Mouse (Mus musculus): Measurements from ENCODE around the gene Letm1. TPM values are rescaled to one million over a fixed set of nuclear protein-coding genes. Genes with fewer than 3 reads are reported as not detected.

Letm1 gene
- polyA plus RNA-seq, 1 experiment from 2014 or later: 45.8 TPM

DNA sequence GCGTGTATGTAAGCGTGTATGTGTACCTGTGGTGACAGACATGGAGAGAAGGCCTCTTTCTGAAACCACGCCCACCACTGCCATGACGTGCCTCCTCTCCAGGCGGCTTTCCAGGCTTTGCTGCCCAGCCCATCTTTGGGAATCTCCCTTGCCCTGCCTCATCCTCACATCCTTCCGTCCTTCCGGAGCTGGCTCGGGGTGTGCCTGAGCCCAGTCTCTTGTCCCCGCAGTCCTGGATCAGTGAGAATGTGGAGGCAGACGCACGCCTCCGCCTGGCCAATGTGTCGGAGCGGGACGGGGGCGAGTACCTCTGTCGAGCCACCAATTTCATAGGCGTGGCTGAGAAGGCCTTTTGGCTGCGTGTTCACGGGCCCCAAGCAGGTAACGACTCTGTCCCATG lies 51.6 kb downstream of the Letm1 start:
- H3K4me1 ChIP-seq (ENCODE audit: control insufficient read depth, insufficient read depth, low read length): no peaks in the 10 kb centered on the region
- H3K4me2 ChIP-seq (ENCODE audit: low read depth, low read length): no peak overlapping the region
- 74% methylated on average over 21 of the region's 21 CpGs for WGBS
- no peak for ATAC-seq (replicated peaks; ENCODE audit: extremely low read depth, insufficient read depth, low FRiP score)
- no peaks in the 10 kb centered on the region for H3K27me3 ChIP-seq (ENCODE audit: control insufficient read depth, insufficient read depth, low read length)
- H3K27ac ChIP-seq (ENCODE audit: low read length): no peak overlapping the region
- no peak overlapping the region for H3K9ac ChIP-seq (ENCODE audit: low read length)
- no peaks in the 10 kb centered on the region for H3K36me3 ChIP-seq (ENCODE audit: control insufficient read depth, insufficient read depth)
- no peaks in the 10 kb centered on the region for H3K9me3 ChIP-seq (replicated peaks; ENCODE audit: control insufficient read depth, low read length)
- no peak overlapping the region for H3K4me3 ChIP-seq (ENCODE audit: low read length)

DNA sequence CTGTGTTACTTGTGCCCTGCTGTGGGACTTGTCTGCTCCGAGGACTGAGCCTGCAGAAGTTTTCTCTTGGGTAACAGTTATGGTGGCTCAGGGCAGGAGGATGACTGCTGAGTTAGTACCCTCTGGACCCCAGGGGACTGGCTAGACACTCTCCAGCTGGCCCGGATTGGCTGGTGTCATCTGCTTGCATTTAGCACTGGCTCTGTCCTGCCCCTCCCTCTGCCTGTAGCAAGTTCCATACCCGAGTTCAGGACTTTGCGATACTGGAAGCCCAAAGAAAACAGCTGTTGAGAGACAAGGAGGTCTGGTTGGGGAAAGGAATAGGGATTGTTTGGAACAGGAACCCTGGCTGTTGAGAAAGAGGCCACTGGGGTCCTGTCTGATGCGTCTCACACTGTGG lies 52.1 kb downstream of the Letm1 start:
- no peak overlapping the region for H3K4me2 ChIP-seq (ENCODE audit: low read depth, low read length)
- no peaks in the 10 kb centered on the region for H3K4me1 ChIP-seq (ENCODE audit: control insufficient read depth, insufficient read depth, low read length)
- H3K27ac ChIP-seq (ENCODE audit: low read length): no peak overlapping the region
- no peaks in the 10 kb centered on the region for H3K36me3 ChIP-seq (ENCODE audit: control insufficient read depth, insufficient read depth)
- WGBS: 56% methylated on average over 5 of the region's 5 CpGs
- H3K9me3 ChIP-seq (replicated peaks; ENCODE audit: control insufficient read depth, low read length): no peaks in the 10 kb centered on the region
- ATAC-seq (replicated peaks; ENCODE audit: extremely low read depth, insufficient read depth, low FRiP score): no peak
- H3K27me3 ChIP-seq (ENCODE audit: control insufficient read depth, insufficient read depth, low read length): no peaks in the 10 kb centered on the region
- no peak overlapping the region for H3K9ac ChIP-seq (ENCODE audit: low read length)
- no peak overlapping the region for H3K4me3 ChIP-seq (ENCODE audit: low read length)

DNA sequence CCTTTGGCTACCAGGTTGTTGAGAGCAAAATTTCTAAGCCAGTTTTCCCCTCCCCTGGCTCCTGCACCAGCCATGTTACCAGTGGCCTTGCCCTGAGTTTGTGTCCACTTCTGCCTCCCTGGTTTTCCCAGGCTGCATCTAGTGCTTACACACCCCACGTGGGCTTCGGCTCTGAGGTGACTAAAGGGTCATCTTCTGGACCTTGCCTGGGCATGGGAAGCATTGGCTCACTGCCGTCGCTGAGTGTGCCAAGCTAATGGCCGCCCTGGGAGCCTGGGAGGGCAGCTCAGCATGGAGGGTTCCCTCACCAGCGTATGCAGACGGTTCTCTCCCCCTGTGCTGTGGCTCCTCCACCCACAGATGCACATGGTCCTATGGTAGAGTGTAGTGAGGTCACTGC lies 53.8 kb downstream of the Letm1 start:
- Histone ChIP-seq H3K4me3 (ENCODE audit: low read length) (no peak overlapping the region), H3K36me3 (ENCODE audit: control insufficient read depth, insufficient read depth) (no peaks in the 10 kb centered on the region), H3K27ac (ENCODE audit: low read length) (no peak overlapping the region), H3K27me3 (ENCODE audit: control insufficient read depth, insufficient read depth, low read length) (peaks cover 12% of the 10 kb centered on the region), H3K4me1 (ENCODE audit: control insufficient read depth, insufficient read depth, low read length) (no peaks in the 10 kb centered on the region), H3K9me3 (replicated peaks; ENCODE audit: control insufficient read depth, low read length) (no peaks in the 10 kb centered on the region), H3K9ac (ENCODE audit: low read length) (no peak overlapping the region), H3K4me2 (ENCODE audit: low read depth, low read length) (no peak overlapping the region)
- ATAC-seq (replicated peaks; ENCODE audit: extremely low read depth, insufficient read depth, low FRiP score): no peak
- 79% methylated on average over 7 of the region's 7 CpGs for WGBS

DNA sequence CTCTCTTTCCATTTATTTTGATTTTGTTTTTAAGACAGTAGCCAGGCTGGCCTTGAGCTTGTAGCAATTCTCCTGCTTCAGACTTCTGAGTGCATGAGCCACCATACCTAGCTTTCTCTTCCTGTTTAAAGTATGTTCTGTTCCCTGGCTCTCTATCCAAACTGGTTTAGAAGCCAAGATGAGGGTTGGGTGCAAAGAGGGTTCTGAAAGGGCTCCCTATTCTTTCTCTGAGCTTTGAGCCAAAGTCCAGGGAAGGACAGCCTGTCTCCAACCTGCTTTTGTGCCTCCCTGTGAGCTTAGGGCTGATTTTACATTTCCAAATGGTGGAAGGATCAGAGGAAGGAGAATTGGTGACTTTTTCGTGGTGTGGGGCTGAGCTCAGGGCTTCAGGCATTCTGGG lies 55.7 kb downstream of the Letm1 start:
- 76% methylated on average over 1 of the region's 1 CpGs for WGBS
- Histone ChIP-seq H3K36me3 (ENCODE audit: control insufficient read depth, insufficient read depth) (no peaks in the 10 kb centered on the region), H3K27me3 (ENCODE audit: control insufficient read depth, insufficient read depth, low read length) (peaks cover 22% of the 10 kb centered on the region), H3K4me2 (ENCODE audit: low read depth, low read length) (no peak overlapping the region), H3K27ac (ENCODE audit: low read length) (no peak overlapping the region), H3K4me3 (ENCODE audit: low read length) (no peak overlapping the region), H3K4me1 (ENCODE audit: control insufficient read depth, insufficient read depth, low read length) (peaks cover 8% of the 10 kb centered on the region), H3K9ac (ENCODE audit: low read length) (no peak overlapping the region), H3K9me3 (replicated peaks; ENCODE audit: control insufficient read depth, low read length) (no peaks in the 10 kb centered on the region)
- ATAC-seq (replicated peaks; ENCODE audit: extremely low read depth, insufficient read depth, low FRiP score): no peak

DNA sequence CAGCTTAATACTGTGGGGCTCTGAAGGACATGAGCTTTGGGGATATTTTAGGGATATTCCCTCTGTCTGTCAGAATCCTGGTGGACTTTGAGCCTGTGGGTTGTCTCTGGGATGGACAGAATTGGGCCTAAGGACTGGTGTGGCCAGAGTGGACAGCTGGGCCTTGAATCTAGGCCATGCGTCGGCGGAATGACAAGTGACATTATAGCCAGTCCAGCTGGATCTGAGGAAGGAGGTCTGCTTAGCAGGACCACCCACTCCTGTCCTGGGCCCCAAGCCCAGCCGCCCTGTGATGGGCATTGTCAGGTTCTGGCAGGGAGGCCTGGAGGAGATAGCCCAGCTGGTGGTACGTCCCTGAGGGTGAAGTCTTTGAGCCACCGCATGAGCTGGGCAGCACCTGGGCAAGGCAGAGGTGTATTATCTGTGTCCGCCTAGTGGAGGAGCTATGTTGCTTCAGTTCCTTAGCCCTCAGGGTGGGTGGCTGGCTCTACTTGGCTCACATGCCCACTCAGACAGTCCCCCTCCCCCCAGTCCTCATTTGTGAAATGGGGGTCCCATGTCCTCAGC lies 56.5 kb downstream of the Letm1 start:
- no peaks in the 10 kb centered on the region for H3K9me3 ChIP-seq (replicated peaks; ENCODE audit: control insufficient read depth, low read length)
- H3K4me1 ChIP-seq (ENCODE audit: control insufficient read depth, insufficient read depth, low read length): peaks cover 10% of the 10 kb centered on the region
- H3K4me2 ChIP-seq (ENCODE audit: low read depth, low read length): no peak overlapping the region
- H3K9ac ChIP-seq (ENCODE audit: low read length): no peak overlapping the region
- ATAC-seq (replicated peaks; ENCODE audit: extremely low read depth, insufficient read depth, low FRiP score): no peak
- no peaks in the 10 kb centered on the region for H3K36me3 ChIP-seq (ENCODE audit: control insufficient read depth, insufficient read depth)
- 84% methylated on average over 7 of the region's 7 CpGs for WGBS
- H3K27me3 ChIP-seq (ENCODE audit: control insufficient read depth, insufficient read depth, low read length): peaks cover 22% of the 10 kb centered on the region
- H3K4me3 ChIP-seq (ENCODE audit: low read length): no peak overlapping the region
- H3K27ac ChIP-seq (ENCODE audit: low read length): no peak overlapping the region

DNA sequence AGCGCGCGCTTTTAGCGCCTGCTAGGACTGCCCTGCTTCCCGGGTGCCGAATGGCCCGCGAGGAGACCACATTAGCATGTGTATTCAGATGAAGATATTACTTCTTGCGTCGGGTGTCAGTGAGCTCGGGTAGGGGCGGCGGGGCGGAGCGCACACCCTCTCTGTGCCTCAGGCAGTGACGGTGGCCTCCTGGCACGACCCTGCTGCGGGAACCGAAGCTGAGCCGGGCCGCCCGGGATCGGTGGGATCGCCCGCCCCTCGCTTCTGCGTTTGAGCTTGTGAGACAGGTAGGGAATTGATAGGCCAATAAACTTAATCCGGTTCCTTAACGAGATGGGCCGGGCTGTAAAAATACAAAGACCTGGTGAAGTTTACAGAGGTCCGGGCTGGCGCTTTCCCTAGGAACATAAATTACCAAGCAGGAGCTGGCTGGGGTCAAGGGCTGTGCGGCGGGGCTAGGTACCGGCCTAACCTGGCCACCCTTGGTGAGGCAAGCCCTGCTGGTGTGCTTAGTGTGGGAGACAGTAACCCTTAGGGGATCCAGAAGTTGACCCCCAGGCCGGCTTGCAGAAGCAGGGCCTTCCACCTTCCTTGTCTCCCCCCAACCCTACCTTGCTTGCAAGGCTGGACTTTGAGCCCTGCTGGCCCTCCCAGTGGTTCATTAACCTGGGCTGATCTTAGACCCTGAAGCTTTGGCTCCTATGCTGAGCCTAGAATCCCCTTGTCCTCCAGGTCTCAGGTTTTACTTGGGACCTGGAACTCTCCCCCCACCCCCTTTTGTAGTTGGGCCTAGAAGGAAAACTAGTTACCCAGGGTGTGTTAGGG lies 58.8 kb downstream of the Letm1 start:
- H3K4me2 ChIP-seq (ENCODE audit: low read depth, low read length): peak overlapping the region; percentile 98
- WGBS: 19% methylated on average over 36 of the region's 36 CpGs
- no peak for ATAC-seq (replicated peaks; ENCODE audit: extremely low read depth, insufficient read depth, low FRiP score)
- H3K4me3 ChIP-seq (ENCODE audit: low read length): peak overlapping the region; percentile 60
- peaks cover 25% of the 10 kb centered on the region for H3K27me3 ChIP-seq (ENCODE audit: control insufficient read depth, insufficient read depth, low read length)
- no peak overlapping the region for H3K27ac ChIP-seq (ENCODE audit: low read length)
- peak overlapping the region; percentile 73 for H3K9ac ChIP-seq (ENCODE audit: low read length)
- no peaks in the 10 kb centered on the region for H3K36me3 ChIP-seq (ENCODE audit: control insufficient read depth, insufficient read depth)
- peaks cover 14% of the 10 kb centered on the region for H3K4me1 ChIP-seq (ENCODE audit: control insufficient read depth, insufficient read depth, low read length)
- no peaks in the 10 kb centered on the region for H3K9me3 ChIP-seq (replicated peaks; ENCODE audit: control insufficient read depth, low read length)

DNA sequence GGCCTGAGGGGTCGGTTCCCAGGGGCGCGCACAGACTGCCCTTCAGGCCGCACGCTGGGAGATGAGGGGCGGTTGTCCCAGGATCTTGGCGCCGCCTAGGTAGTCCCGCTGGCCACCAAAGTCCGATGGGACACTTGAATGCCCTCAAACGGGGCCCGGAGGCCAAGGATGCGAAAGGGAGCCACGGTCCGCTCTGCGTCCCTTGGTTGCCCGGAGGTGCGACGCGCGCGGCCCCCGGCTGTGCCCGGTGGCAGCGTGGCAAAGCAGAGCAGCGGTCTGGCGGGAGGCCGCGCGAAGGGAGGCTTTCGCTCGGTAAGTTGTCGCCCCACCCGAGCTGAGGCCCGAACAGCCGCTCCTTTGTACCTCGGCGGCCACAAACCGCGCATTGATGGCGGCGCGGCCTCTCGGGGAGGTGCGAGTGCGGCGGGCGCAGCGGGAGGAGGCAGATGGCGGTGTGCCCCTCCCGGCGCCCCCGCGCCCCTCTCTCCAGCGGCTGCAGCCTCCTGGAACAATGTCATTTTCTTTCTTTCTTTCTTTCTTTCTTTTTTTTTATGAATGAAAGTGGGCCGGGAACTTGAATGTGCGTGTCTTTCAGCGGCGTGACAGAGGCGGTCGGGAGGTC lies 59.5 kb downstream of the Letm1 start:
- Histone ChIP-seq H3K9me3 (replicated peaks; ENCODE audit: control insufficient read depth, low read length) (no peaks in the 10 kb centered on the region), H3K9ac (ENCODE audit: low read length) (peak overlapping the region; percentile 73), H3K4me1 (ENCODE audit: control insufficient read depth, insufficient read depth, low read length) (peaks cover 14% of the 10 kb centered on the region), H3K4me2 (ENCODE audit: low read depth, low read length) (peak overlapping the region; percentile 98), H3K36me3 (ENCODE audit: control insufficient read depth, insufficient read depth) (no peaks in the 10 kb centered on the region), H3K27me3 (ENCODE audit: control insufficient read depth, insufficient read depth, low read length) (peaks cover 25% of the 10 kb centered on the region), H3K4me3 (ENCODE audit: low read length) (peak overlapping the region; percentile 60), H3K27ac (ENCODE audit: low read length) (no peak overlapping the region)
- 1% methylated on average over 61 of the region's 61 CpGs for WGBS
- no peak for ATAC-seq (replicated peaks; ENCODE audit: extremely low read depth, insufficient read depth, low FRiP score)

DNA sequence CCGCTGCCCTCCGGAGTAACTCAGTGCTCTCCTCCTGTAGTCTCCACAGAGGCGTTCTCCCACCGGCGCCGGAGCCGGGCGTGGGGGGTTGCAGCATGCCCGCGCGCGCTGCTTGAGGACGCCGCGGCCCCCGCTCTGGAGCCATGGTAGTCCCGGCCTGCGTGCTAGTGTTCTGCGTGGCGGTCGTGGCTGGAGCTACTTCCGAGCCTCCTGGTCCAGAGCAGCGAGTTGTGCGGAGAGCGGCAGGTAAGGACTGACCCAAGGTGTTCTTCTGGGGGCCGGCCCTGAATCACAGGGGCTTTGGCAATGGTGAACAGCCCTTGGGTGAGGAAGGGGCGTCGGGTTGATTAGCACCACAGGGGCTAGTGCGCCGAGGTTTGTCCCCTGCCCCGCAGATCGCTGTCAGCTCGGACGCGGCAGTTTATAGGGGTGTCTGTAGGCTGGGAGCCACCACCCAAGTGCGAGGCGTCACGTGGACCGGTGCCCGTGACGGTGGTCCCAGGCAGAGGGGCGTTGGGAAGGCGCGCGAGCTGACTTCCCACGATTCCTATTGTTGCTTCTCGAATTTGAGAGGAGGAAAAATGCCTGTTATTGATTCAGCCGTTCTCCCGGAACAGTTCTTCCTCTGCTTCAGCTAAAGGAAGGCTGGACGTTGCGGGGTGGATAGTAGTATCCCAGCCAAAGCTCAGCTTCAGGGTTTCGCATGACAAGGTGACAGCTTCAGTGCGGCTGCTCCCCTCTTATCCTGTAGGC lies 60.2 kb downstream of the Letm1 start:
- Histone ChIP-seq H3K4me3 (ENCODE audit: low read length) (peak overlapping the region; percentile 60), H3K27me3 (ENCODE audit: control insufficient read depth, insufficient read depth, low read length) (peaks cover 25% of the 10 kb centered on the region), H3K36me3 (ENCODE audit: control insufficient read depth, insufficient read depth) (no peaks in the 10 kb centered on the region), H3K4me1 (ENCODE audit: control insufficient read depth, insufficient read depth, low read length) (peaks cover 14% of the 10 kb centered on the region), H3K9ac (ENCODE audit: low read length) (peak overlapping the region; percentile 73), H3K4me2 (ENCODE audit: low read depth, low read length) (peak overlapping the region; percentile 98), H3K27ac (ENCODE audit: low read length) (no peak overlapping the region), H3K9me3 (replicated peaks; ENCODE audit: control insufficient read depth, low read length) (no peaks in the 10 kb centered on the region)
- no peak; the same call in 1 of the 2 replicates for ATAC-seq (replicated peaks; ENCODE audit: extremely low read depth, insufficient read depth, low FRiP score)
- under 1% methylated on average over 53 of the region's 53 CpGs for WGBS
